Mouse (Mus musculus) urinary bladder, postnatal 36 days (tissue): ENCODE results near the gene Cry2.
"Not testable (repeated sequence)": the region's sequence is repeated elsewhere in the genome, so short reads cannot be mapped to it uniquely, and the experiment has no call there.

Experiments used
- DNase-seq, 2 experiments: peaks; one replicate each; pipeline ENCODE4 v3.0.0; 2022; ENCODE audit warnings: low spot score in 2 of 2, mixed read lengths in 1 of 2

Cry2 gene

DNA sequence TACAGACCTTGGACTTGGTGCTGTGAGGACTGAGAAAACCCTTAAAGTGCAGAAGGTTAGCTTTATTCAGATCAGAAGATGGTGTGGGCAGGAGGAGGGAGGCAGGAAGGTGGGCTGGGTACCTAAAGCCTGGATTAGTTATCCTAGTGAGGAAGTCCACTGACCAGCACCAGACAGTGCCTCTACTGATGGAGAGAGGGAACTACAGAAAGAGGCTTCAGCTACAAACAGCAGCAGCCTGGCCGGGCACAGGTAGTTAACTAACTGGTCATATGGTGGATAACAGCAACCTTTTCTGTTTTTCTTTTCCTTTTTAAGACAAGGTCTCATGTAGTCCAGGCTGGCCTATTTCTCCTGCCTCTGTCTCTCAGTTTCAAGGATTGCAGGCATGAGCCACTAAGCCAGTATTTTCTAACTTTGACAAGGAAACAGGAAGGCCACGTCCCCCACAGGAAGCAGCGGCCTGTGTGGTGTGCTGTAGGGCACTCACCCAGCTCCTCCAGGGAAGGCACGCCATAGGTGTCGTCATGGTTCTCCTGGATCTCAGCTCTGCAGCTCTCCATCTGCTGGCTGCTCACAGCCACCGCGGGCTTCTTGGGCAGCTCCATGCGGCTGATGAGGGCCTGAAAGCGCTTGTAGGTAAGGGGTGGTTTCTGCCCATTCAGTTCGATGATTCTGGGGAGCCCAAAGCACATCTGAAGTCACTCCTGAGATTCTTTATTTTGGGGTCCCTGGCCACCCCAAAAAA lies 11.3 kb downstream of the Cry2 start:
- DNase-seq, result no peak

GRCm38 (mm10) chr2:92421723-92422387 lies 12.0 kb downstream of the Cry2 start:
- DNase-seq, result no peak

GRCm38 (mm10) chr2:92411705-92412104 lies 22.1 kb downstream of the Cry2 start:
- no peak for DNase-seq

- DNase-seq, result no peak
Observed at GRCm38 (mm10) chr2:92408309-92409045, 25.4 kb downstream of the Cry2 start.

- DNase-seq, result no peak
Observed at GRCm38 (mm10) chr2:92405687-92406086, 28.2 kb downstream of the Cry2 start.

DNA sequence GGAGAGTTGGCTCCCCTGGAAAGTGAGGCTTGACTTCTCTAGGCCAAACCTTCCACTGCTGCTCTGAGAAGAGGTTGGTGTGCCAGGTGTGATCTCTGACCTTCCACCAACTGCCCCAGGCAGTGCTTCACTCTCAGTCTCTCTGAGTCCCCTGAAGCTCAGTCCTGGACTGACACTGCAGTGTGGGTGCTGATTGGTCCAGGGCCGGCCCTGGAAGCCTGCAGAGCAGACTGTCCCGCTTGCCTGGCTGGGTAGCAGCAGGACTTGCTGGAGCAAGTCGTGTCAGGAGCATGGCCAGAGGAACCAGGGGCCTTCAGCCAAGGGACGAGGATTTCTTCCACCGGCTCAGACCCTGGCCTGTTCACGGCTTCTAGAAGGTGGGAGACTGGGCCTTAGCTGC lies 29.1 kb downstream of the Cry2 start:
- no peak for DNase-seq

DNA sequence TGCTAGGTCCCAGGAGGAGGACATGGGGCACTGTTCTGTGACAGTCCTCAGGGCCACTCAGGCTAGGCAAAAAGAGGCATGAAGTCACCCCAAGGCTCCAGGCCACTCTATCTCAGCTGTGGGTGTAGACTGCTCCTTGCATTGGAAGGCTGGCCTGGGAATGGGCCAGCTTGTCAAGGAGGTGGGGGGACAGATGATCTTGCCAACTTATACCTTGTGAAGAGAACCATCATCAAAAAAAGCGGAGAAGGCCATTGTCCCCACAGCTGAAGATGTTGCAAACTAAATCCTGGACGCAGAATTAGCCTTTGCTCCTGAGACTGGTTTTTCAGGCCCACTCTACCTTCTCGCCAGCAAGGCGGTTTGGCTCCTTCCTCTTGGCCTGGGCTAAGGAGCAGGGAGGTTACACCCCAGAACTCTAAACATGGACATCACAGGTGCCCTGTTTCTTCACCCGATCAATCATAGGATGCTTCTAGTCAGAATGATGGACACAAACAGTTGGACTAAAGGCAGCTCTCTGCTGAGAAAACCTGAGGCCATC lies 30.0 kb downstream of the Cry2 start:
- no peak for DNase-seq

- no peak for DNase-seq
Observed at GRCm38 (mm10) chr2:92402591-92403326, 31.1 kb downstream of the Cry2 start.

- no peak for DNase-seq
Observed at GRCm38 (mm10) chr2:92401091-92401561, 32.7 kb downstream of the Cry2 start, which contains the start of gene Mapk8ip1. Gene Mapk8ip1 (minus strand): TSS chr2:92401263.

DNA sequence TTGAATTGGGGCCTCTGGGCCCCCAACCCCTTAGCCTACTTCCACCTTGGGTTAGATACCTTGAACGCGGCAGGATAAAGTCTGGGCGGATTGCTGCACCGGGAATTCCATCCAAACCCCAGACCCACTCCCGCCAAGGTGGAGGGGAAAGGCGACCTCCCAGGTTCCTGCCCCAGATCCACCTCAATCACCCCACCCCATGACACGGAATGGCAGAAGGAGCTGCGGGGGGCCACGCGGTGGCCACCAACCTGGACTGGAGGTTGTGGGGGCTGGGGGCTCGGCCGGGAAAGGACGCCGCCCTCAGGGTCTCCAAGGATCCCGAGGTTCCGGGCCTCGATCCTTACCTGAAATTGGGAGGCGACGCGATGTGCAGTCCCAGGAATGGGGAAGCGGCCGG lies 33.2 kb downstream of the Cry2 start:
- no peak for DNase-seq

DNA sequence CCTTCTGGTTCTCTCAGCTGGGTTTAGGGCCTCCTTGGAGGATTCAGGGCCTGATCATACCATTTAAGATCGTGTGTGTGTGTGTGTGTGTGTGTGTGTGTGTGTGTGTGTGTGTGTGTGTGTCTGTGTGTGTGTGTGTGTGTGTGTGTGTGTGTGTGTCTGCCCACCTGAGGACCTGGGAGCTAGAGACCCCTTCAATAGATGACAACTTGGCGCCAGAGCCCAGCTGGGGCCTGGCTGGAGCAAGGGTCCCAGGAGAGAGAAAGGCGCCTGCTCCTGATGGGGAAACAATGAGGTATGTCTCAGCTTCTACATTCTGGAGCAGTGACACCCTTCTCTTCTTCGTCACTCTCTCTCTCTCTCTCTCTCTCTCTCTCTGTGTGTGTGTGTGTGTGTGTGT lies 34.0 kb downstream of the Cry2 start:
- not testable (repeated sequence) for DNase-seq

GRCm38 (mm10) chr2:92397436-92397835 lies 36.4 kb downstream of the Cry2 start:
- DNase-seq, result no peak

- no peak for DNase-seq
Observed at GRCm38 (mm10) chr2:92395535-92395934, 38.3 kb downstream of the Cry2 start.

- DNase-seq, result no peak
Observed at GRCm38 (mm10) chr2:92392318-92393264, 41.3 kb downstream of the Cry2 start.

- no peak for DNase-seq
Observed at GRCm38 (mm10) chr2:92391703-92392317, 42.0 kb downstream of the Cry2 start.

DNA sequence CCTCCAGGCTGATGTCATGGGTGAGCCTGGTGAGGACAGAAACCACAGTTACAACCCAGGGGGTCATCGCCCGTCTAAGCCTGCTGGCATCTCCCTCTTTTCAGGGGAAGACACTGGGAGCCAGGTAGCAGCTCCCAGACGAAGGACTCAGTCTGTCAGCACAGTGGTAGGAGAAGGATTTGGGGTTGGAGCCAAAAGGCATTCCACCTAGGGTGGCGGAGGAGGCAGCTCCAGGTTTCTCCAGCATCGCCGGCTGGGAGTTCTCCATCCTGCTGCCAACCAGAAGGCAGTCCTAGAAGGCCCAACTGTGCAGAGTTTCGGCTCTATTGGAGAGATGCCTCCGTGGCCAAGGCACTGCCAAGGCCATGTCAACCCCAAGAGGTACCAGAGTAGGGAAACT lies 42.7 kb downstream of the Cry2 start:
- no peak for DNase-seq

DNA sequence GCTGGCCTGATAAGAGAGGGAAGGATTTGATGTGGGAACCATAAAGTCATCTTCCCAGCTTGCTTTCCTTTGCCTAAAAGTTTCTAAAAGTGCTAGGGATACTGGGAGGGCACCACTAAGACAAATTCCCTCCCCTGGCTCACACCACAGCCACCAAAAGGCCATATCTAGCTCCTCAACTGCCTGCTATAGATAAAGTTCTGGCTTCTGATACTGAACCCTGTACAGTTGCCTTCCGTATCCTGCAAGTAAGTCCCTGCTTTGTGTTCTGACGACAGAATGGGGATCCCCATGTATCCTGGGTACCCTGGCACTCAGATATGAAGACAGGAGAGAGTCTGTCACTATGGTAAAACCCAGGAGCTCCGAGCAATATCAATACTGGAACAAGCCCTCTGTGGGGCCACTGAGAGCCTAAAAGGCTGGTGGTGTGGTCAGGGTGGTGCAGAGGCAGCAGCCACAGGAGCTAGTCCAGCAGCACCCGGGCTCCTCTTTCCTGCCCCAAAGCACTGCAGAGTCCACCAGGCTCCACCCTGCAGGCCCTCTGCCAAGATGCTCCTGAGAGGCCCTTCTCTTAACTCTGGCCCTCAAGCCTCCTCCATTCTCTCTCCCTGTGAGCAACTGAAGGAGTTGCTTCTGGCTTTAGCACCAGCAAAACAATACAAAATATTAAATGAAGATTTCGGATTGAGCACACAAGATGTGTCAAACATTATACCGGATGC lies 43.5 kb downstream of the Cry2 start:
- peak in 1 of 2 experiments; percentile 35 for DNase-seq

GRCm38 (mm10) chr2:92389645-92390044 lies 44.2 kb downstream of the Cry2 start:
- DNase-seq, result no peak
